Mouse (Mus musculus): ENCODE results near the gene Prpf3.
"Not testable (repeated sequence)": the region's sequence is repeated elsewhere in the genome, so short reads cannot be mapped to it uniquely, and the experiment has no call there.

Prpf3 gene

GRCm38 (mm10) chr3:95820046-95821010 is 35.4 kb downstream of the Prpf3 start:
- peak; percentile 21 for DNase-seq (ENCODE audit: low read depth)

DNA sequence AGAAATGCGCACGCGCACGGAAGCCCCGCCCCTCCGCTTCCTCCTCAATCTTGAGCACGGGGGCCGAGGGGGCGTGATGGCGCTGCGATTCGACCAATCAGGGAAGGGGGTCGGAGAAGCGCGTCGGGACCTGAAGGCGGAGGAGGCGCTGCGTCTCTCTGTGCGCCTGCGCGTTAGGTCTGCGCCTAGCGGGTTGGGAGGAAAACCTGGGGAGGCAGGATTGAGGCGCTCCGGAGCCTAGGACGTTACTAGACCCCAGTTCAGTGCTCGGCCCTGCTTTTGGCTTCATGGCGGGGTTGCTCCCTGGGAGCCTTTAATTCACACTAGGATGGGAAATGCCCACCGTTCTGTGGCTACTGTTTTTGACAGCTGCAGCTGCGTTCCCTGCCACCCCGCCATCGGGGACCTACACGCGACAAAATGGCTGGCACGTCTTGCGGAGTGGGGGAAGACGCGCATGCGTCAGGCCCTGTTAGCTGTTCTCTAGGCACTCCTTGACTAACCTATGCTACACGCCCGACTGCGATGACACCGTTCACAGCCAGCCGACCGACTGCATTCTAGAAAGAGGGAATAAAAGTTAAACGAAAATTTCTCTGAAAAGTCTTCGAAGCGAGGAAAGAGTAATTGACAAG is 36.2 kb downstream of the Prpf3 start:
- peak; percentile 100 for DNase-seq (ENCODE audit: low read depth)

DNA sequence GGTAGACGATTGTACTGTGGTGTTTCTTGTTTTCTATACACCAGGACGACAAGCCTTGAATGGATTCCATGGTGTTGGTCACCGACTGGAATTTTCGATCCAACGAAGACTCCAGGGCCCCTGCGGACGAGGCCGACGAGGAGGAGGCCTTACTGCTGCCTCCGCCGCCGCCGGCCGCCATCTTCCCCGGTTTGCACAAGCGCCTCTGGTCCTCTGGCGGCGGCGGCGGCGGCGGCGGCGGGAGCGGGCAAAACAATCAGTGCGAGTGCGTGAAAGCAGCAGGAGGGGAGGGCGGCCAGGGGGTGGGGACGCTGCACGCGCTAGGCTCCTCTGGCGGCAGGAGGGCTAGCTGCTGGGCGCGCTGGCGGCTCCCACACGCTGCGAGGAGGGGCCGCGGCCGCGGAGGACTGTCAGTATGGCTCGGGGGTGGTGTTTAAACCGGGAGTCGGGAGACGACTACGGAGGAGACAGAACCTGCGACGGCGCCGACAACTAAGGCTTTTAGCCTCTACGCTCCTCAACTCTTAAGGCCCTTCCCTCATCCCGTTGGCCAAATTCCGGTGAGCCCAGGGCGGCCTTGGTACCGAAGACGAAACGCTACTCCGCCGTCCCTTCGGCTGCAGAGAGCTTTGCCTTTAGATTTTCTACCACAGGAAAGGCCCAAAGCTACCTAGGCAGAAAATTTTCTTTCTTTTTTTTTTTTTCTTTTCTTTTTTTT is 37.0 kb downstream of the Prpf3 start, which contains the start of gene Rprd2:
Rprd2 (minus strand) TSS at position 293 of the 718 bp plus-strand sequence.
- peak; percentile 90 for DNase-seq (ENCODE audit: low read depth)

- peak; percentile 77 for DNase-seq (ENCODE audit: low read depth)
These were observed 37.6 kb downstream of the Prpf3 start for GRCm38 (mm10) chr3:95818026-95818511.

- DNase-seq (ENCODE audit: low read depth): peak; percentile 36
These were observed 39.0 kb downstream of the Prpf3 start for GRCm38 (mm10) chr3:95816681-95817080.

- DNase-seq (ENCODE audit: low read depth): no peak
These were observed 47.3 kb downstream of the Prpf3 start for GRCm38 (mm10) chr3:95808384-95808783.

GRCm38 (mm10) chr3:95807630-95808029 is 48.1 kb downstream of the Prpf3 start:
- DNase-seq (ENCODE audit: low read depth): not testable (repeated sequence)

- DNase-seq (ENCODE audit: low read depth): no peak
These were observed 49.0 kb downstream of the Prpf3 start for GRCm38 (mm10) chr3:95806677-95807076.

GRCm38 (mm10) chr3:95803851-95804250 is 51.8 kb downstream of the Prpf3 start:
- DNase-seq (ENCODE audit: low read depth): no peak

DNA sequence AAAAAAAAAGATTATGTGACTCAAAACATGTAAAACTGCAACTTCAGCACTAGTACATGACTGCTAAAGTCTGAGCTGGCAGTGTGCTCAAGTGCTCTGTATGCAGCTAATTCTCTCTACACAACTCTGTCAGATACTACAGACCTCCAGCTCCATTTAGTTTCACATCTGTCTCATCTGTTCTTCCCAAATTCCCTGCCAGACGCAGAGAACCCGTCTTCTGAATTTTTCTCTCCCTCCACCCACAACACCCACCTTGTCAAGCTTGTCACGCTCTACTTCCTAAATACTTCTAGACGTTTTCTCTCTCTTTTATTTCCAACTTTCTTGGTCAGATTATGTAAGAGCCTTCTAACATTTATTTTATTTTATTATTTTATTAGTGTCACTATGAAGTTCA is 56.9 kb downstream of the Prpf3 start:
- no peak for DNase-seq (ENCODE audit: low read depth)

DNA sequence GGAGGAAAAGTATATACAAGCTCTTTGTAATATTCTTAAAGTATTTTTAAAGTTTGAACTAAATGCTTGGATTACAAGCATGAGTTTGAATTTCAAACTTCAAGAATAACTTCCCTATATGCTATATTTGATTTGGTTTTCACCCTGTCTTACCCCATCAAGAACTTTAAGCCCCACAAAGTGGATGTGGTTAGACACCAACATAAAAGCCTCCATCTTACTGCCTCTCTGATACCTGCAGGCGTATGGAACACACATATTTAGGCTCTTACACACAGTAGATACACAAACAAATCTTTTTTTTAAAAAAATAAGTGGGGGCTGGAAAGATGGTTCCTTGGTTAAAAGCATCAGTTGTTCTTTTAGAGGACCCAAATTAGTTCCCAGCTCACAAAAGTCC is 61.4 kb downstream of the Prpf3 start:
- no peak for DNase-seq (ENCODE audit: low read depth)

- DNase-seq (ENCODE audit: low read depth): no peak
These were observed 62.0 kb downstream of the Prpf3 start for GRCm38 (mm10) chr3:95793662-95794061.

DNA sequence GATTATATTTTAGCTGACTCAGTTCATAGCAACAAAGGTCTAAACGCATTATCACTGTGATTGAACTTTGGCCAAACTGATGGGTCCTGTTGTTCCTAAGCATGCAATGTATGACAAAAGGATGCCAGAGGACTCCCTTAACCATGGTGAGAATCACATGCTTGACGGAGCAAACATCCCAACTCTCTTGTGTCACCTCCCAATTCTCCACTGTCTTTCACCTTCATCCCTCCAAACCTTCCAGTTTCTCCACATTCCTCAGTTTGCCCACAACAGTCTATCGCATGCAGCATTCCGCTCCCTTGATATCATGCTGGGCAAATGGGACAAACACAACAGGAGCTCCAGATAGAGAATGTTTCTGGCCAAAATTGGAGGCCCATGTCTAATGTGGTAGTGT is 70.2 kb downstream of the Prpf3 start:
- DNase-seq (ENCODE audit: low read depth): no peak

Measured in induced T-regulatory cell, adult 2 months (primary cell).